Mouse (Mus musculus): ENCODE measurements around the gene Mycl. TPM values are rescaled to one million over a fixed set of nuclear protein-coding genes. Genes with fewer than 3 reads are reported as not detected.

The Mycl gene
- total RNA-seq (2022): under 1 TPM in 2 of 4 experiments, not detected in 2; 0.14 to 0.25 TPM

GRCm38 (mm10) chr4:122995404-122996220, at the start of gene Mycl:
Gene Mycl, plus strand, starts transcription at chr4:122995652.
- DNase-seq (ENCODE audit: low spot score): peak; percentile 55

DNA sequence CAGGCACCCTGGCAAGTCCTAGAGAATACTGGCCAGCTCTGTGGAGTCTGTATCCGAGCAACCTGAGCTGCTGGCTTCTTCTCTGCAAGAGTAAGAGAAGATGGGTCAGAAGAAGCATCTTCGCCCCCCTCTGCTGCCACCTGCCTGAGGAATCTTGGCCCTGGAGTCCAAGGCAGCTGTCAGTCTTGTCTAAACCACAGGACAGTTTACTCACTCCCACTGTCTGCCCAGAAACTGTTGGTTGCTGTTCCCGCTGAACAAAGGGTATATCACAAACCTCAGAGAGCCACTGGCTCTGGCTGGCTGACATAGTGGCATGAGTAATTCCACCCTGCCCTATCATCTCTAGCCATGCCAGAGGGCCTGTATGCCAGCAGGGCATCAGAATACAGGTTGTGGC, 48.2 kb upstream of the Mycl start:
- DNase-seq (ENCODE audit: low spot score): no peak

GRCm38 (mm10) chr4:122949096-122949495, 46.4 kb upstream of the Mycl start:
- DNase-seq (ENCODE audit: low spot score): no peak

- no peak for DNase-seq (ENCODE audit: low spot score)
Measured at GRCm38 (mm10) chr4:122954680-122955411, 40.6 kb upstream of the Mycl start.

GRCm38 (mm10) chr4:122955412-122956136, 39.9 kb upstream of the Mycl start:
- DNase-seq (ENCODE audit: low spot score): peak; percentile 50

DNA sequence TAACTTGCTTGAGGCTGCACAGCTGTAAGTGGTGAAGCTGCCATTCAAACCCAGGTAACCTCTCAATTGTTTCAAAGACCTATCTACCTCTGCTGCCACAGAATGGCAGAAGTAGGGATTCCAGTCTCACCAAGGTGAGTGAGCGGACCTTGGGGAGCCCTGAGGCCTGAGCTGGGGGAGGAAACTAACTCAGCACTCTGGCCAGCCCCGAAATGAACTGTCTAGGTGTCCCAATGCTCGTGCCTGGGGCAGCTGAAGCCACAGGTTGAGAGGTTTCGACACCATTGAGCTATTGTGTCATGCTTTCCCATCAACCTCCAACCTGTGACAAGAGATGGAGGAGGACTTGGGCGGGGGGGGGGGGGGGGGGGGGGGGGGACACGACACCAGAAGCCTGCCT, 39.2 kb upstream of the Mycl start:
- DNase-seq (ENCODE audit: low spot score): no peak

- peak; percentile 20 for DNase-seq (ENCODE audit: low spot score)
Measured at GRCm38 (mm10) chr4:122958491-122959031, 36.9 kb upstream of the Mycl start.

DNA sequence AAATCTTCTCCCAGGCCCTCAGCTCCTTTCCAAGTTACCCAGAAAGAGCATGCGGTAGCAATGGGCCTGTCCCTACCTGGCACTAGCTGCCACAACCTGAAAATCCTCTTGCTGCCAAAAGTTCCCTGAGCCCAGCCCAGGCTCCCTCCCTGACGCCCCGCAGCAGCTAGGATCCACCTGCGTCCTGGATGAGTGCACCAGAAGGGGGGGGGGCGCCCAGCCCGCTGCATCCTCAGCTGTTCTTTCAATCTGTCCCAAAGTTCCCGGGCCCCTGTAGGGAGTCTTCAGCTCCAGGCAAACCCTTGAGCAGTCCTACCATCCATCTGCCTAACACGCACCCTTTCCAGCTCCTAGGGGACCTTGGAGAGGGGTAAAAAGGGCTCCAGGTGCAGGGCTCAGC, 35.6 kb upstream of the Mycl start:
- no peak for DNase-seq (ENCODE audit: low spot score)

DNA sequence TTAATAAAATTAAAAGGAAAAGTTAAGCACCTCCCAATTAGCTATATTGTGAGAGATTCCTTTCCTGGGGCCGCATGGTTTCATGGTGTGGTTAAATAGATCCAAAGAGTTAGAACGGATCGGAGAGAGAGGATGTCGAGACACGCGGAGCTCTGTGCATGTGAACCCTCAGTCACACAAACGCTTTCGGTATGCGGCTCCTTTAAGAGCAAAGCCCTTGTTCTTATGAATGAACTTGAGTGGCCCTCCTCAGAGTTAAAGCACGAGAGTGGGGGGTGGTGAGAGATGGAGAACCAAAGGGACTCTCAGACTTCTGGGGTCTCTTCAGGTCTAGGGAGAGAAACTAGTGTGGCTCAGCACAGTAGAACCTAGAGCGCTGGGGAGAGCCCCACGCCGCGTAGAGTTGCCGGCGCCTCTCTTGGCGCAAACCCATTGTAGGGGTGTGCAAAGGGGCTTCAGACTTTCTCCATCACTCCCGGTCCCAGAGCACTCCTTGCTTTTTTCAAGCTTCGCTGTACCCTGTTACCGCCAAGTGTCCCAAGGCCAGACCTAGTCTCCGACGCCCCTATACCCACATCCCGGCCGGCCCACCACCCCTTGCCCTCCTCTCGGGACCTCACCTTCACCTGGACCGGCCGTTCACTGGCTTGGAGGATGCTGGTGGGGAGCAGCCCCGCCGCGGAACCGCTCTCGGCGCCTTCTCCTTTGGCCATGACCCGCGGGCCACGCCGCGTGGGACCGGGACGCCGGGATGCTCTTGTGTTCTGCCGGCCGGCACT, 34.9 kb upstream of the Mycl start:
- DNase-seq (ENCODE audit: low spot score): no peak

DNA sequence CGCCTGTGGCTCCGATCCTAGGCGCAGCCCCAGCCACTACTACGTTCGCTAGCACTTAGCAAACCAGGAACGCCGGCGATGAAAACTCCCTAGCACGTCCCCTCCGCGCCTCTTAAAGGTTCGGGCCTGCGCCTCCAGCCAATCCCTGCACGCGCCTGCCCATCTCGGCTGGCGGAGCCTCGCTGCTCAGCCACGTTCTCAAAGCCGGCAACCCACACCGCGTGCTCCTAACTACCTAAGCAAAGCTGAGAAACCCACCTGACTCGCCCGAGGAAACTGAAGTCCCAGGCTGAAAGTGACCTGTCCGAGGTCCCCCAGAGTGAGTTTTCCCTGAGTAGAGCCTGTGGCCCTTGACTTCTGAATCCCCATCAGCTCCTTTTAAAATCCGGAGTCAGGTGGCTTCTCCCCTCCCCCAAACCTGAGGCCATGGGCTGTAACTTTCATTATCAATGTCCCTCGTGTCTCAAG, 34.3 kb upstream of the Mycl start, which contains the start of gene Mfsd2a:
Gene Mfsd2a (minus strand): TSS at position 89 of the 468 bp plus-strand sequence.
- DNase-seq (ENCODE audit: low spot score): no peak

DNA sequence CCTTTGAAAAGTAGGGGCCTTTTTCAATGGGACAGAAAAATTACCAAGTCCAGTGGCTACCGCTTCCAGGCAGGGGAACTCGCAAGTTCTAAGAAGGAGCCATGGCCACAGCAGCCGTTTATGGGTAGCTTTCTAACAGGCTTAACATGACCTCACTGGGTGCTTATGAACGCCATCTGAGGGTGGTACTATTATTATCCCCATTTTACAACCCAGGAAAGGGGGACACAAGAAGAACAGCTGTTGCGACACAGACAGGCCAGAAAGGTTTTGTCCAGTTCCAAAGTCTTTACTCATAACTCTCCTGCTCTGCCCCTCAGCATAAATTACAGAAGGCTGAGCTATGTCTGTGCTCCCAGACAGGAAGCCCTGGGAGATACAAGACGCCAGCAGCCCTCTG, 33.9 kb upstream of the Mycl start:
- no peak for DNase-seq (ENCODE audit: low spot score)

DNA sequence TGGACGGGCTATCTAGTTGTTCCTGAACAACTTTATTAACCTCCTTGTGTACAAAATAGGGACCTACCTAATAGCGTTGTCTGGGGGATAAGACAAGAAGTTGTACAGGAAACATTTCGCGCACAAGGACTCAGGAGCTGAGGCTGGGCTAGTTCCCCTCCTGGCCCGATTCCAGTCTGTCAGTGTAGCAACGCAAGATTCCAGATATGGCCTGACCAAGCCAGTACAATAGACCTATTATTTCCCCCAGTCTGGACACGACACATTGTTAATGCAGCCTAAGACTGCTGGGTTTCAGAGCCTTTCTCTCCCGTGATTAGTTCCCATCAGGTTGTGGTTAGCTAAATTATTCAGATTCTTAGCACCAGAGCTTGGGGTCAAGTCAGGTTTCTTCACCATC, 32.7 kb upstream of the Mycl start:
- no peak for DNase-seq (ENCODE audit: low spot score)

GRCm38 (mm10) chr4:122968106-122968505, 27.3 kb upstream of the Mycl start:
- no peak for DNase-seq (ENCODE audit: low spot score)

GRCm38 (mm10) chr4:122971191-122971590, 24.3 kb upstream of the Mycl start:
- DNase-seq (ENCODE audit: low spot score): no peak

DNA sequence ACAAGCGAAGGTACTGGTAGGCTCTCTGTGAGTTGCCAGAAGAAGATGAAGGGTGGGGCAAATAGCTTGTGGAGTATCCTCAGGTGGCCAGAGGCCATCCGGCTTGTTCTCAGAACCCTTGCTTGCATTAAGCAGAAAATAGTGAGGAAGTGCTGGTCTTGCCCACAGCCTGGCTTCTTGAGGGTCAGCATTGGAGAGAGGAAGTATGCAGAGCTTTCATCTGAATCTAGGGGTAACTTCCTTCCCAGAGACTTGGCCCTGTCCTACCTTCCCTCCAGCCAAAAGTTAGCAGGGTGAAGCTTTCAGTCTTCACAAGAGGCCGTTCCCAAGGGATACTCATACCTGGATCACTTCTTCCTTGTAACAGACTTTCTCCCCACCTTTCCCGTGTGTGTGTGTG, 23.8 kb upstream of the Mycl start:
- no peak for DNase-seq (ENCODE audit: low spot score)

DNA sequence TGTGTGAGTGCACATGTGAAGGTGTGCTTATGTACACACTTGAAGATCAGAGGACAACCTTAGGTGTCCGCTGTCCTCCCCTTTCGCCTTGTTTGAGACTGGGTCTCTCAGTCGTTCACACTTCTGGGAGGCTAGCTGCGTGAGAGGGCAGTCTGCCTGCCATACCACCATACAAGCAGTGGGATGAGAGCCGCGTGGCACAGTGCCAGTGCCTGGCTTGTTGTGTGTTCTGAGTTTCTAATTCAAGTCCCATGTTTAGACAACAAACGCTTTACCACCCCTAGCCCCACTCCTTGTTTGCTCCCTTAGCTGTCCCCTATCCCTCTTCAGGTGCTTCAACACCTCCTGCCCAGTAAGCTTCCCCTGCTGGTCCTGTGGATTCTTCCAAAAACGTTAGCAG, 23.4 kb upstream of the Mycl start:
- no peak for DNase-seq (ENCODE audit: low spot score)

- no peak for DNase-seq (ENCODE audit: low spot score)
Measured at GRCm38 (mm10) chr4:122974976-122975520, 20.4 kb upstream of the Mycl start.

DNA sequence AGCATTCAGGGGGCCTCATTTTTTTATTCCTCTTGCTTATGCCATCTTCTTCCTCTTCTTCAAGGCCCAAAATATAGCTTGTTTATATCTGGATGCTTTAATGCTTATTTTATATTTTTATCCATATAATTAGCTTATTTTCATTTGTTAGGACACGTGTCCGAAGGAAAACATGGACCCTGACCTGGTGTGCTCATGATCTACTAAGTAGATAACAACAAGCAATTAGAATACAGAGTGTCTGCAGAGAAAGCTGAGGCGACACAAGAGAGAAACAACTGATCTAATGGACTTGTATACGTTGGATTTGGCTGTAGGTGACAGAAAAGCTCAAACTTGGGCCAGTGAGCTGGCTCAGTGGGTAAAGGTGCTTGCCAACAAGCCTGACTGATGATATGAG, 18.6 kb upstream of the Mycl start:
- DNase-seq (ENCODE audit: low spot score): no peak

DNA sequence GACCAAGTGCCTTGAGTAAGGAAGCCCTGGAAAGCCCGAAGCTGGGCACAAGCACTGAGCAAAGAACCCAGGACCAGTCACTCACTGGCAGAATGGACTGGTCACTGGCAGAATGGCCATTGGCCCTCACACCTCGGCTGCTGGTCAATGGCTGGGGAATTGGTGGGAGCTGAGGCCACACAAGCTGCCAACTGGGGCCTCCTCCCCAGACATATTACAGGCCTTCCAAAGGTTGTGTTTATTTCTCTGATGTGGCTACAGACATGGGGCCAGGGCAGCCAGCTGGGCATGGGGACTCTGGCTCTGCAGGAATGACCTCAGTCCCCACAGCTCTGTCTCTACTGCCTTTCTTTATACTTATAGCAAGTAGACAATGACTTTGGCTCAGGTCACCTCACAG, 16.6 kb upstream of the Mycl start:
- no peak for DNase-seq (ENCODE audit: low spot score)

GRCm38 (mm10) chr4:122979826-122980225, 15.6 kb upstream of the Mycl start:
- no peak for DNase-seq (ENCODE audit: low spot score)

DNA sequence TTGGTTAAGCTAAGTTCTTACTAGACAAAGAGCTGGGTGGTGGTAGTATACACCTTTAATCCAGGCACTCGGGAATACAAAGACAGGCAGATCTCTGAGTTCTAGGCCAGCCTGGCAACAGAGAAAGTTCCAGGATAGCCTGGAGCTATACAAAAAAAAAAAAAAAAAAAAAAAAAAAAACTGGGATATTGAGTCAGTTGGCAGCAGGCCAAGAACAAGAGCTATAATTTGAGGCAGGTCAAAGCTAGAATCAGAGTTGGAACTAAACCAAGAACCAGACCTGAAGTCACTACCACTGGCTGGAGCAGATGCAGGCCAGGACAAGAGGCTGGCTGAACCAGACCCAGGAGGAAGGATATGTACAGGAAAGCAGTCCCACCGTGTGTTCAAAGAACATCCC, 14.8 kb upstream of the Mycl start:
- DNase-seq (ENCODE audit: low spot score): no peak

Measured in heart, adult 8-10 months (tissue).